Mouse (Mus musculus) adipocyte (in vitro differentiated cells): Measurements from ENCODE around the gene Triml2.

ENCODE experiments used
- DNase-seq: peaks from one replicate; pipeline ENCODE4 v3.0.0-alpha.2; 2016; ENCODE audit warnings: low spot score

Gene Triml2

GRCm38 (mm10) chr8:43180054-43180690, at the start of gene Triml2:
TSS of gene Triml2 (plus strand) at chr8:43180541.
- no peak for DNase-seq

GRCm38 (mm10) chr8:43141386-43141785, 39.0 kb upstream of the Triml2 start, which contains the start of gene Triml1:
TSS of gene Triml1 (minus strand) at chr8:43141486.
- no peak for DNase-seq

GRCm38 (mm10) chr8:43149307-43149706, 31.0 kb upstream of the Triml2 start:
- no peak for DNase-seq

GRCm38 (mm10) chr8:43163255-43163654, 17.1 kb upstream of the Triml2 start:
- DNase-seq: no peak

GRCm38 (mm10) chr8:43164453-43164852, 15.9 kb upstream of the Triml2 start:
- DNase-seq: no peak

GRCm38 (mm10) chr8:43168083-43168482, 12.3 kb upstream of the Triml2 start:
- no peak for DNase-seq

- no peak for DNase-seq
Measured at GRCm38 (mm10) chr8:43169249-43169755, 11.0 kb upstream of the Triml2 start.

- no peak for DNase-seq
Measured at GRCm38 (mm10) chr8:43176766-43177486, 3.4 kb upstream of the Triml2 start.

GRCm38 (mm10) chr8:43178263-43178662, 2.1 kb upstream of the Triml2 start:
- no peak for DNase-seq

GRCm38 (mm10) chr8:43179189-43179588, 1.2 kb upstream of the Triml2 start:
- DNase-seq: no peak

GRCm38 (mm10) chr8:43182281-43182680, 1.9 kb downstream of the Triml2 start:
- DNase-seq: no peak

- DNase-seq: no peak
Measured at GRCm38 (mm10) chr8:43215554-43215953, 35.2 kb downstream of the Triml2 start.

- no peak for DNase-seq
Measured at GRCm38 (mm10) chr8:43243326-43243725, 63.0 kb downstream of the Triml2 start.
